15 mouse cellular contexts compared by ENCODE assay signal in the genomic region with DNA sequence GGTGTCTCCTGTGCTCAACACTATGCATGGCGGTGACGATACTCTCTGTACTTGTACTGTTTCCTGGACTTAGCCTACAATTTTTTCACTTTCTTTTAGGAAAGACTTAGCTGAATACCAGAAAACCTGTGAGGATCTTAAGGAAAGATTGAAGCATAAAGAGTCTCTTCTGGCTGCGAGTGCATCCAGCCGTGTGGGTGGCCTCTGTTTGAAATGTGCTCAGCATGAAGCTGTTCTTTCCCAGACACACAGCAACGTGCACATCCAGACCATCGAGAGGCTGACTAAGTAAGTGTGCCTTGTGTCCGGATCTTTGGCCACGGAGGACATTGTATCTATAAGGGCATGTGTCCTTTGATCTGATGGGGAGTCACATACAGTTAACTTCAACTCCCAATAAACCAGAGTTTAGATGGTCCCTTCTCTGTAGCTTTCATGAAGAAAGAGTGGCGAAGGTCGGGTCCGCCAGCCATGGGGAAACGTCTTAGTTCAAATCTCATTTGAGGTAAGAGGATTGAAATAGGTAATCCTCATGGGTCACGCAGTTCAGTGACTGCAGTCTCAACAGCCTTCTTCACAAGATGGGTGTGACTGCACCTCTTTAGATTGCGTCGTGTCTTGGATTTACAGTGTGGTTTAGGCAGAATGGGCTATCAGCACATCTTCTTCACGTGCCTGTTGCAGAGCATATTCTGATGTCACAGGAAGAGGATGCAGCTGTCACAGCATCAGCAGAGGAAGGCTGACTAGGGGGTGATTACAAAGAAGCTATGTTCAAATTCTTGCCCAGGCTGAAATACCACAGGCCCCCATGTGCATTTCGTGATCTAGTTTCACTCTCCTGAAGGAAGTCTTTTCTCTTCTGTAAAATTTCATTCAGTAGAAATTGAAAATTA. TPM values are rescaled to one million over a fixed set of nuclear protein-coding genes. Genes with fewer than 3 reads are reported as not detected.
A peak's percentile ranks its signal among the peaks of the same experiment; 100 is the strongest.
DNase-seq lines count a peak whose midpoint lies in the region; ATAC-seq lines count a peak whose summit lies in the region.
"Had no signal": no experiment of that assay in that cellular context is flagged by ENCODE, and none has a peak within 500 bp of the region (broad histone marks: within the 10 kb centered on the region; RNA-seq: fewer than 3 reads in every experiment).

No protein-coding gene starts in this region.

- peak; percentile 97 for ATAC-seq in megakaryocyte progenitor cell, adult 5-6 weeks (replicated peaks; ENCODE audit: poor library complexity)
- ATAC-seq: forebrain, embryonic 14.5 days; liver, postnatal 0 days had no signal

- peak; percentile 52 for DNase-seq in thymus, postnatal 0 days (ENCODE audit: low spot score)
- no peak for DNase-seq in thymus, adult 18-20 months
- peak; percentile 49 for DNase-seq in brain, adult 2 months (ENCODE audit: low read depth, low spot score)
- DNase-seq in spleen, postnatal 4 days (ENCODE audit: low spot score in 2 of 2): no peak
- DNase-seq in cerebellum, postnatal 10 days: no peak
- no peak for DNase-seq in layer of hippocampus, postnatal 25 days (ENCODE audit: extremely low spot score in 1 of 2, low spot score in 1 of 2)
- DNase-seq: cerebellum, postnatal 25 days; heart, adult 18-20 months; kidney, adult 9 months; liver; liver, postnatal 0 days; midbrain, embryonic 14.5 days; right cerebral cortex, postnatal 4 days had no signal

RNA-seq across cellular contexts. Expression of a gene that starts 30.9 kb away (rescaled TPM):
- 15.8 and 17.7 TPM in 2 replicates for polyA plus RNA-seq in thymus, postnatal 0 days (2015; fragmentation: Nextera tagmentation; extraction: Ambion mirVana)
- 9.4 and 12.8 TPM in 2 replicates for total RNA-seq in megakaryocyte progenitor cell, adult 5-6 weeks (2015)
- 23.2 and 25.4 TPM in 2 replicates for total RNA-seq in megakaryocyte progenitor cell, adult 5-6 weeks (2017)
- total RNA-seq in layer of hippocampus, postnatal 25 days (2021): 10 to 100 TPM; 11.8 to 17.0 TPM

RNA-seq across cellular contexts. Expression of a gene that starts 31.5 kb away (rescaled TPM):
- polyA plus RNA-seq in thymus, postnatal 0 days (2015; fragmentation: Nextera tagmentation; extraction: Ambion mirVana): 15.0 and 16.4 TPM in 2 replicates
- total RNA-seq in megakaryocyte progenitor cell, adult 5-6 weeks (2015): 32.9 and 42.4 TPM in 2 replicates
- total RNA-seq in megakaryocyte progenitor cell, adult 5-6 weeks (2017): 28.2 and 32.0 TPM in 2 replicates
- total RNA-seq in layer of hippocampus, postnatal 25 days (2021): 100 to 1,000 TPM in 1 of 2 experiments, 10 to 100 TPM in 1; 90.9 to 121 TPM

Comparison
In these comparisons a context has a peak if more than half of its experiments do, and no peak if none do; other contexts are left out.
1. DNase-seq: peak in thymus, postnatal 0 days (single experiment) and brain, adult 2 months (single experiment); none in thymus, adult 18-20 months (0 of 2), spleen, postnatal 4 days (0 of 2), cerebellum, postnatal 10 days (0 of 2) and layer of hippocampus, postnatal 25 days (0 of 2).